Mouse (Mus musculus): ENCODE data around the gene Npnt. TPM values are rescaled to one million over a fixed set of nuclear protein-coding genes. Genes with fewer than 3 reads are reported as not detected.

The Npnt gene
- polyA plus RNA-seq, 1 experiment from 2014 or later, result 48.0 TPM

GRCm38 (mm10) chr3:132856651-132857050 lies 93.4 kb downstream of the Npnt start:
- Histone ChIP-seq H3K9ac (ENCODE audit: low read length) (no peak overlapping the region), H3K9me3 (ENCODE audit: control insufficient read depth, low read length) (no peaks in the 10 kb centered on the region), H3K4me1 (replicated peaks; ENCODE audit: control insufficient read depth, insufficient read depth) (no peaks in the 10 kb centered on the region), H3K4me2 (replicated peaks; ENCODE audit: low read depth) (no peak overlapping the region), H3K4me3 (ENCODE audit: low read depth, low read length) (no peak overlapping the region), H3K36me3 (ENCODE audit: control insufficient read depth, insufficient read depth, low read length) (no peaks in the 10 kb centered on the region), H3K27ac (replicated peaks) (no peak overlapping the region), H3K27me3 (ENCODE audit: control insufficient read depth, insufficient read depth, low read length) (no peaks in the 10 kb centered on the region)
- 60% methylated on average over 6 of the region's 6 CpGs for WGBS
- TF ChIP-seq CTCF (IDR thresholded peaks at IDR 0.05; ENCODE audit: low read depth) (no peak), EP300 (optimal IDR thresholded peaks at IDR 0.05) (no peak)
- DNase-seq (ENCODE audit: low spot score) (no peak), ATAC-seq (ENCODE audit: low FRiP score, low TSS enrichment) (no peak)

DNA sequence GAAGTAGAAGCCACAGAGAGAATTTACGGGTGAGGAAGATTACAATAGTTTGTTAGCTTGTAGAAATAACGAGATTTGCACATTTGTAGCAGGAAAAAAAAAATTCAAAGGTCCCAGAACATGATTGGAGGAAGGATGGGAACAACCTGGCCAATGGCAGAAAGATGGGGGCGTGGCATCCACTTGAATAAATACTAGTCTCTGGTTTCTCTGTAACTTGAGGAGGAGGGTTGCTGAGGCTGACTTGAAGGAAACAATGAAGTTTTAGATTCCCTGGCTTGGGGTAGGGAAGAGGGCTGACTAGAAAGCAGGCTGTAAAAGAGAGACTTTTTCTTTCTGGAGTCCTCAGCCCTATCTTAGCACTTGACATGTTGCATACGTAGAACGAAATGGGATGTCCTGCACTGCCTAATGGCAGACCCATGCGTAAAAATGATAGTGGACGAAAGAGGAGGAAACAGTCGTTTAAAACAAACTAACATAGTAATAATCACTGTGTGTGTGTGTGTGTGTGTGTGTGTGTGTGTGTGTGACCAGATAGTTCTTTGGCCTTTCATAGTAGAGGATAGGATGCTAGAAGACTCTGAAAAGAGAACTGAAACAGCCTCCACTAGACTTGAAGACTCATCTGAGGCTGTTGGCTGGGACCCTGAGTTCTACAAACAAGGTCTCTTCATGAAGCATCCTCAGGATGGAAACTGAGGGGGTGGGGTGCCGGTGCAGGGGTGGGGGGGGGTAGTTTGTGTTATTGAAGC lies 94.5 kb downstream of the Npnt start:
- 59% methylated on average over 9 of the region's 9 CpGs for WGBS
- no peak for TF ChIP-seq EP300 (optimal IDR thresholded peaks at IDR 0.05)
- TF ChIP-seq CTCF (IDR thresholded peaks at IDR 0.05; ENCODE audit: low read depth), result no peak
- Histone ChIP-seq H3K27ac (replicated peaks) (no peak overlapping the region), H3K27me3 (ENCODE audit: control insufficient read depth, insufficient read depth, low read length) (no peaks in the 10 kb centered on the region), H3K4me2 (replicated peaks; ENCODE audit: low read depth) (no peak overlapping the region), H3K4me1 (replicated peaks; ENCODE audit: control insufficient read depth, insufficient read depth) (no peaks in the 10 kb centered on the region), H3K36me3 (ENCODE audit: control insufficient read depth, insufficient read depth, low read length) (no peaks in the 10 kb centered on the region), H3K4me3 (ENCODE audit: low read depth, low read length) (no peak overlapping the region), H3K9ac (ENCODE audit: low read length) (no peak overlapping the region), H3K9me3 (ENCODE audit: control insufficient read depth, low read length) (no peaks in the 10 kb centered on the region)
- ATAC-seq (ENCODE audit: low FRiP score, low TSS enrichment) (0 out of 2 replicates have a peak, but pooled peaks have one; percentile 49), DNase-seq (ENCODE audit: low spot score) (peak; percentile 30)

- DNase-seq (ENCODE audit: low spot score) (no peak), ATAC-seq (ENCODE audit: low FRiP score, low TSS enrichment) (no peak)
- WGBS, result 86% methylated on average over 9 of the region's 9 CpGs
- H3K27me3 ChIP-seq (ENCODE audit: control insufficient read depth, insufficient read depth, low read length), result no peaks in the 10 kb centered on the region
- H3K9me3 ChIP-seq (ENCODE audit: control insufficient read depth, low read length), result no peaks in the 10 kb centered on the region
- no peak overlapping the region for H3K4me3 ChIP-seq (ENCODE audit: low read depth, low read length)
- no peak for TF ChIP-seq CTCF (IDR thresholded peaks at IDR 0.05; ENCODE audit: low read depth)
- TF ChIP-seq EP300 (optimal IDR thresholded peaks at IDR 0.05), result no peak
- no peak overlapping the region for H3K9ac ChIP-seq (ENCODE audit: low read length)
- H3K36me3 ChIP-seq (ENCODE audit: control insufficient read depth, insufficient read depth, low read length), result no peaks in the 10 kb centered on the region
- no peak overlapping the region for H3K4me2 ChIP-seq (replicated peaks; ENCODE audit: low read depth)
- H3K27ac ChIP-seq (replicated peaks), result no peak overlapping the region
- no peaks in the 10 kb centered on the region for H3K4me1 ChIP-seq (replicated peaks; ENCODE audit: control insufficient read depth, insufficient read depth)
Measured at GRCm38 (mm10) chr3:132854271-132854670, 95.8 kb downstream of the Npnt start.

DNA sequence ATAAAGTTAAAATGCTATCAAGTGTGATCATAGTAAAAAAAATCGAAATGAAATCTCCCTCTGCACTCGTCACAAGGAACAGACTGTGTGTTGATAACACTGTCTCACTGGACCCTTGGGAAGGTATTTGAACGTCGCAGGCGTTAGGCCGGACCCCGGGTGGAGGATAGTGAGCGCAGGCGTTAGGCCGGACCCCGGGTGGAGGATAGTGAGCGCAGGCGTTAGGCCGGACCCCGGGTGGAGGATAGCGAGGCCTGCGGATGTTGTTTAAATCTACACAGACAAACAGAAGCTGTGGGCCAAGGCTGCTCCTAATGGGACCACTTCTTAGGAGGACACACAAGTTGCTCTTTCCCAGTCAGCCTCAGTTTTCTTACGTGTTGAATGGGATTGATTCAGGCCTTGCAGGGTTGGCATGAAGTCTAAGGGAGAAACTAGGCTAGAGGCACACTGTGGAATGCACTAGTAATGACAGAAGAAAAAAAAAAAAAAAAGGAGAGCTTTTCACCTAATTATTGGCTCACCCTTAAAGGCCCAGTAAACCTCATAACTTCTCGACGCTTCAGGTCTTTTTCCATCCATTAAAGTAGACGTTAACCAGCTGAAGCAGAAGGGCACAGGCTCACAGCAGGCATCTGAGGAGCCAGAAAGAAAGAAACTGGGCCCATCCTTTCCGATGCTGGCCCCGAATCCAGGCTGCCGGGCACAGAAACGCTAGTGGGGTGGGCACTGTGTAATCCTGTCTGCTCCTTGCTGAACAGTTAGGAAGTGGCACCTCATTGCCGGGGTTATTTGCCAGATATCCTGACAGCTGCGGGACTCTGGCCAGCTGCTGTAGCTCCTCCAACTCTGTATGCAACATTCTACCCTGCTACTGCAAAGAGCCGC lies 98.0 kb downstream of the Npnt start:
- H3K9ac ChIP-seq (ENCODE audit: low read length), result no peak overlapping the region
- WGBS, result 64% methylated on average over 28 of the region's 28 CpGs
- H3K36me3 ChIP-seq (ENCODE audit: control insufficient read depth, insufficient read depth, low read length), result no peaks in the 10 kb centered on the region
- H3K9me3 ChIP-seq (ENCODE audit: control insufficient read depth, low read length), result no peaks in the 10 kb centered on the region
- DNase-seq (ENCODE audit: low spot score) (no peak), ATAC-seq (ENCODE audit: low FRiP score, low TSS enrichment) (no peak)
- H3K27ac ChIP-seq (replicated peaks), result no peak overlapping the region
- TF ChIP-seq EP300 (optimal IDR thresholded peaks at IDR 0.05) (no peak), CTCF (IDR thresholded peaks at IDR 0.05; ENCODE audit: low read depth) (no peak)
- no peaks in the 10 kb centered on the region for H3K4me1 ChIP-seq (replicated peaks; ENCODE audit: control insufficient read depth, insufficient read depth)
- no peak overlapping the region for H3K4me2 ChIP-seq (replicated peaks; ENCODE audit: low read depth)
- no peaks in the 10 kb centered on the region for H3K27me3 ChIP-seq (ENCODE audit: control insufficient read depth, insufficient read depth, low read length)
- H3K4me3 ChIP-seq (ENCODE audit: low read depth, low read length), result no peak overlapping the region

DNA sequence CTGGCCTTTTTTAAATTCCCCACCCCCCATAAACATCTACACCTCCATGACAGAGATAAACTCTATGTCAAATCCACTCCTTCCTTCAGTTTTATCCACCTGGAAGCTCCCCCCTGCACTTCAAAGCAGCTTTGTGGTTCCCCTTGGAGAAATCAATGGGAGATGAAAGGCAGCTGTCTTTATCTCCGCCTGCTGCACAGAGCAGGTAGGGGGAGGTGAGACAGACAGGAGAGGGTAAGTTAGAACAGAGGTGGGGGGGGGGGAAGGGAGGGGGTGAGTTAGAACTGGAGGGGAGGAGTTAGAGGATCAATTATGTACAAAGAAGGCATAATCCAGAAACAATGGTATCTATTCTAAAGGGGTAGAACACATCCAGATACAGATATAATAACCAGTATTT lies 98.7 kb downstream of the Npnt start:
- H3K27me3 ChIP-seq (ENCODE audit: control insufficient read depth, insufficient read depth, low read length), result no peaks in the 10 kb centered on the region
- no peak overlapping the region for H3K27ac ChIP-seq (replicated peaks)
- H3K9me3 ChIP-seq (ENCODE audit: control insufficient read depth, low read length), result no peaks in the 10 kb centered on the region
- TF ChIP-seq CTCF (IDR thresholded peaks at IDR 0.05; ENCODE audit: low read depth) (no peak), EP300 (optimal IDR thresholded peaks at IDR 0.05) (no peak)
- no peak overlapping the region for H3K9ac ChIP-seq (ENCODE audit: low read length)
- H3K4me3 ChIP-seq (ENCODE audit: low read depth, low read length), result no peak overlapping the region
- H3K4me2 ChIP-seq (replicated peaks; ENCODE audit: low read depth), result no peak overlapping the region
- no peaks in the 10 kb centered on the region for H3K4me1 ChIP-seq (replicated peaks; ENCODE audit: control insufficient read depth, insufficient read depth)
- DNase-seq (ENCODE audit: low spot score), result no peak
- 61% methylated on average over 1 of the region's 1 CpGs for WGBS
- no peaks in the 10 kb centered on the region for H3K36me3 ChIP-seq (ENCODE audit: control insufficient read depth, insufficient read depth, low read length)
- ATAC-seq (ENCODE audit: low FRiP score, low TSS enrichment), result no peak

DNA sequence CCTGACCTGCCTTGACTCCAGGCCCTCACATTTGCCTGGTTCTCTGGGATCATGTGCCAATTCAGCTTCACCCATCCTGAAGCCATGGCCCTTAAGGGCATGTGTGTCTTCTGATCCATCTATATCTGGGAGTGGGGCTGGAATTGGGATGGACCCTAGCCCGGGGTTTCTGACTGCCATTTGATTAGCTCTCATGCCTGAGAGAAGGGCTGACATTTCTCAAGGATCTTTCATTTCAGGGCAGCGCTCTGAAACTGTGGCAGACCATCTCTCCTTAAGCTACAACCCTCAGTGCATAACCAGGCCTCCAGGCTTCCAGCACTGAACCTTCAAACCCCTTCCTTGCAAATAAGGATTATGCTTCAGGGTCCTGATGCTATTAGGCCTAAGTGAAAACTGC lies 99.7 kb downstream of the Npnt start:
- H3K9me3 ChIP-seq (ENCODE audit: control insufficient read depth, low read length), result no peaks in the 10 kb centered on the region
- no peak overlapping the region for H3K4me2 ChIP-seq (replicated peaks; ENCODE audit: low read depth)
- H3K27me3 ChIP-seq (ENCODE audit: control insufficient read depth, insufficient read depth, low read length), result no peaks in the 10 kb centered on the region
- H3K27ac ChIP-seq (replicated peaks), result no peak overlapping the region
- no peak overlapping the region for H3K9ac ChIP-seq (ENCODE audit: low read length)
- no peak for DNase-seq (ENCODE audit: low spot score)
- no peak overlapping the region for H3K4me3 ChIP-seq (ENCODE audit: low read depth, low read length)
- no peak for ATAC-seq (ENCODE audit: low FRiP score, low TSS enrichment)
- TF ChIP-seq EP300 (optimal IDR thresholded peaks at IDR 0.05) (no peak), CTCF (IDR thresholded peaks at IDR 0.05; ENCODE audit: low read depth) (no peak)
- H3K4me1 ChIP-seq (replicated peaks; ENCODE audit: control insufficient read depth, insufficient read depth), result no peaks in the 10 kb centered on the region
- WGBS, result 76% methylated on average over 2 of the region's 2 CpGs
- no peaks in the 10 kb centered on the region for H3K36me3 ChIP-seq (ENCODE audit: control insufficient read depth, insufficient read depth, low read length)

Measured in stomach, postnatal 0 days (tissue).